Mouse (Mus musculus): Measurements from ENCODE around the gene Phxr2. TPM values are rescaled to one million over a fixed set of nuclear protein-coding genes. Genes with fewer than 3 reads are reported as not detected.
"Not testable (repeated sequence)": the region's sequence is repeated elsewhere in the genome, so short reads cannot be mapped to it uniquely, and the experiment has no call there.

The Phxr2 gene
- polyA plus RNA-seq, 1 experiment, result not detected

GRCm38 (mm10) chr10:99166392-99166791, 40.3 kb upstream of the Phxr2 start:
- WGBS, result 78% methylated on average over 3 of the region's 3 CpGs
- Histone ChIP-seq H3K27ac (ENCODE audit: insufficient read depth, low read depth, low read length) (no peak overlapping the region), H3K4me1 (ENCODE audit: control insufficient read depth, insufficient read depth, insufficient read length, low read length) (peaks cover 8% of the 10 kb centered on the region), H3K27me3 (ENCODE audit: control insufficient read depth, insufficient read depth, low read length) (no peaks in the 10 kb centered on the region), H3K36me3 (ENCODE audit: control insufficient read depth, insufficient read depth, low read length) (no peaks in the 10 kb centered on the region), H3K4me3 (ENCODE audit: low read depth, low read length) (no peak overlapping the region)
- TF ChIP-seq POLR2A (IDR thresholded peaks at IDR 0.05; ENCODE audit: low read depth, low read length), result no peak
- TF ChIP-seq CTCF (IDR thresholded peaks at IDR 0.05; ENCODE audit: extremely low read depth, insufficient read length, insufficient replicate concordance, low read depth, low read length), result no peak

- 26% methylated on average over 7 of the region's 7 CpGs for WGBS
- H3K4me3 ChIP-seq (ENCODE audit: low read depth, low read length), result no peak overlapping the region
- peaks cover 7% of the 10 kb centered on the region for H3K4me1 ChIP-seq (ENCODE audit: control insufficient read depth, insufficient read depth, insufficient read length, low read length)
- H3K27me3 ChIP-seq (ENCODE audit: control insufficient read depth, insufficient read depth, low read length), result no peaks in the 10 kb centered on the region
- no peak for TF ChIP-seq POLR2A (IDR thresholded peaks at IDR 0.05; ENCODE audit: low read depth, low read length)
- peak; percentile 14; the same call in 1 of the 2 replicates for TF ChIP-seq CTCF (IDR thresholded peaks at IDR 0.05; ENCODE audit: extremely low read depth, insufficient read length, insufficient replicate concordance, low read depth, low read length)
- H3K36me3 ChIP-seq (ENCODE audit: control insufficient read depth, insufficient read depth, low read length), result no peaks in the 10 kb centered on the region
- peak overlapping the region; percentile 48 for H3K27ac ChIP-seq (ENCODE audit: insufficient read depth, low read depth, low read length)
These were observed 39.7 kb upstream of the Phxr2 start for GRCm38 (mm10) chr10:99165751-99166282.

GRCm38 (mm10) chr10:99164871-99165477, 38.8 kb upstream of the Phxr2 start:
- 48% methylated on average over 13 of the region's 13 CpGs for WGBS

GRCm38 (mm10) chr10:99163002-99163401, 36.9 kb upstream of the Phxr2 start:
- TF ChIP-seq POLR2A (IDR thresholded peaks at IDR 0.05; ENCODE audit: low read depth, low read length) (no peak), CTCF (IDR thresholded peaks at IDR 0.05; ENCODE audit: extremely low read depth, insufficient read length, insufficient replicate concordance, low read depth, low read length) (no peak)
- Histone ChIP-seq H3K4me1 (ENCODE audit: control insufficient read depth, insufficient read depth, insufficient read length, low read length) (peaks cover 4% of the 10 kb centered on the region), H3K27me3 (ENCODE audit: control insufficient read depth, insufficient read depth, low read length) (no peaks in the 10 kb centered on the region), H3K36me3 (ENCODE audit: control insufficient read depth, insufficient read depth, low read length) (peaks cover 3% of the 10 kb centered on the region; the same call in 1 of the 2 replicates), H3K4me3 (ENCODE audit: low read depth, low read length) (no peak overlapping the region), H3K27ac (ENCODE audit: insufficient read depth, low read depth, low read length) (no peak overlapping the region)
- 90% methylated on average over 5 of the region's 5 CpGs for WGBS

More at GRCm38 (mm10) chr10:99164871-99165477, 38.8 kb upstream of the Phxr2 start:
- Histone ChIP-seq H3K27me3 (ENCODE audit: control insufficient read depth, insufficient read depth, low read length) (no peaks in the 10 kb centered on the region), H3K27ac (ENCODE audit: insufficient read depth, low read depth, low read length) (no peak overlapping the region), H3K4me1 (ENCODE audit: control insufficient read depth, insufficient read depth, insufficient read length, low read length) (peaks cover 7% of the 10 kb centered on the region), H3K4me3 (ENCODE audit: low read depth, low read length) (no peak overlapping the region), H3K36me3 (ENCODE audit: control insufficient read depth, insufficient read depth, low read length) (0 out of 2 replicates have a peak, but pooled peaks cover 1% of the 10 kb centered on the region)
- TF ChIP-seq POLR2A (IDR thresholded peaks at IDR 0.05; ENCODE audit: low read depth, low read length) (no peak), CTCF (IDR thresholded peaks at IDR 0.05; ENCODE audit: extremely low read depth, insufficient read length, insufficient replicate concordance, low read depth, low read length) (peak; percentile 27; the same call in 1 of the 2 replicates)

DNA sequence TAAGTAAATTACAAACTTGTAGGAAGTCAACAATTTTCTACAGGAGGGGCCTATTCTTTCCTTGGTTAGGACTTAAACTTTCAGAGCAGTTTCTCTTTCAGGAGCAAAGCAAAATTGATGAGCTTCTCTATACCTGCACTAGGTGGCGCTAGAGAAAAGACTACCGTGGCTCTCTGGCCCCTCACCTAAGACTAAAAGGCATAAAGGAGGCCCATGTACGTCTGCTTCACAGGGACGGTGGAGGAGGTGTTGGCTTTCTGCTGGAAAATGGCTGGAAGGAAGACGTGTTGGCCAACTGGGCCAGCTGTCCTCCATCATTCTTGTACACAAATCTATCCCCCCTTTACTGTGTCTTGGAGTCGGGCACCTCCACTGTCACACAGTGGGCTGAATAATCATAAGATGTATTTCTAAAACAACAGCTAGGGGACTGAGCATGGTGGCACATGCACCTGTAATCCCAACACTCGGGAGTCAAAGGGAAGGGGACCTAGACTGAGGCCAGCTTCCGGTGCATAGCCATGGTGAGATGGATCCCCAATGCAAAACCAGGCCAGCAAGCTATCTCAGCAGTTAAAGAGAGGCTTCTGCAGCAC, 36.0 kb upstream of the Phxr2 start:
- no peaks in the 10 kb centered on the region for H3K27me3 ChIP-seq (ENCODE audit: control insufficient read depth, insufficient read depth, low read length)
- peaks cover 4% of the 10 kb centered on the region for H3K4me1 ChIP-seq (ENCODE audit: control insufficient read depth, insufficient read depth, insufficient read length, low read length)
- WGBS, result 51% methylated on average over 8 of the region's 8 CpGs
- TF ChIP-seq CTCF (IDR thresholded peaks at IDR 0.05; ENCODE audit: extremely low read depth, insufficient read length, insufficient replicate concordance, low read depth, low read length), result peak; percentile 56; the same call in 1 of the 2 replicates
- TF ChIP-seq POLR2A (IDR thresholded peaks at IDR 0.05; ENCODE audit: low read depth, low read length), result no peak
- H3K27ac ChIP-seq (ENCODE audit: insufficient read depth, low read depth, low read length), result no peak overlapping the region
- H3K36me3 ChIP-seq (ENCODE audit: control insufficient read depth, insufficient read depth, low read length), result peaks cover 3% of the 10 kb centered on the region; the same call in 1 of the 2 replicates
- no peak overlapping the region for H3K4me3 ChIP-seq (ENCODE audit: low read depth, low read length)

GRCm38 (mm10) chr10:99157697-99158096, 31.6 kb upstream of the Phxr2 start:
- peaks cover 13% of the 10 kb centered on the region for H3K36me3 ChIP-seq (ENCODE audit: control insufficient read depth, insufficient read depth, low read length)
- WGBS, result 92% methylated on average over 10 of the region's 10 CpGs
- H3K27me3 ChIP-seq (ENCODE audit: control insufficient read depth, insufficient read depth, low read length); H3K4me3 ChIP-seq (ENCODE audit: low read depth, low read length); H3K4me1 ChIP-seq (ENCODE audit: control insufficient read depth, insufficient read depth, insufficient read length, low read length); H3K27ac ChIP-seq (ENCODE audit: insufficient read depth, low read depth, low read length): not testable (repeated sequence)

DNA sequence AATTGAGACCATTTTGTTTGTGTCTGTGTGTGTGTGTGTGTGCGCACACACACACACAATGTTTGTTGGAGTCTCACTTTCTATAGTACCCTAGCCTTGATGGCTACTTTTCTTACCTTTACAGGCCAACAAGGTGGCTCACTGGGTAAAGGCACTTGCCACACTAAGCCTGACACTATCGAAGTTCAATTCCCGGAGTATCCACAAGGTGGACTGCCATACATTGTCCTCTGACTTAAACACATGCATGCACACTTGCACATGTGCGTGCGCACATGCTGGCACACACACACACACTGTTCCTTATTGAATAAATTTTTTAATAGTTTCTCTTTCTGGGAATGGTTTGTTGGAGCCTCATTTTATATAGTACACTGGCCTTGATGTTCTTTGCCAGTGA, 30.7 kb upstream of the Phxr2 start:
- Histone ChIP-seq H3K4me3 (ENCODE audit: low read depth, low read length) (no peak overlapping the region), H3K27ac (ENCODE audit: insufficient read depth, low read depth, low read length) (no peak overlapping the region), H3K36me3 (ENCODE audit: control insufficient read depth, insufficient read depth, low read length) (peaks cover 13% of the 10 kb centered on the region), H3K27me3 (ENCODE audit: control insufficient read depth, insufficient read depth, low read length) (no peaks in the 10 kb centered on the region), H3K4me1 (ENCODE audit: control insufficient read depth, insufficient read depth, insufficient read length, low read length) (no peaks in the 10 kb centered on the region)
- TF ChIP-seq CTCF (IDR thresholded peaks at IDR 0.05; ENCODE audit: extremely low read depth, insufficient read length, insufficient replicate concordance, low read depth, low read length) (no peak), POLR2A (IDR thresholded peaks at IDR 0.05; ENCODE audit: low read depth, low read length) (no peak)
- 92% methylated on average over 5 of the region's 5 CpGs for whole genome bisulfite sequencing
